Mouse (Mus musculus): ENCODE measurements around the gene Bcs1l.

DNA sequence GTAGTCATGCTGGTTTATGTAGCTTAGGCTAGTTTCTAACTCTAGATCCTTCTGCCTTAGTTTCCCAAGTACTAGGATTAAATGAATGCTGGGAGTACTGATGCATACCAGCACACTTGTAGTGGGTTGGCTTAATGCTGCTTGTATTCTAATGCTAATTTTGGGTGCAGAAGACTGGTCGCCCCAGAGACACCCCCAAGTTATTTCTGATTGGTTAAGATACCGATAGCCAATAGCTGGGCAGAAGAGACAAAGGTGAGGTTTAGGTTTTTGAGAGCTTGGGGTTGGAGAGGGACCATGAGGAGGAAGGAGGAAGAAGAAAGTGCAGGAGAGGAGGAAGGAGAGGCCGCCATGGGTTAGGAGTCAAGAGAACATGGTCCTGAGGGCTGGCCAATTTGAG lies 5.5 kb upstream of the Bcs1l start:
- TF ChIP-seq CTCF (IDR thresholded peaks at IDR 0.05; ENCODE audit: extremely low read depth, insufficient read depth, insufficient read length, insufficient replicate concordance): no peak
- TF ChIP-seq POLR2A (IDR thresholded peaks at IDR 0.05; ENCODE audit: low read depth, low read length): no peak
